Mouse (Mus musculus) midbrain, embryonic 11.5 days (tissue): ENCODE data around the gene Atg4d. TPM values are rescaled to one million over a fixed set of nuclear protein-coding genes. Genes with fewer than 3 reads are reported as not detected.

Experiments used
- ATAC-seq: fragments of 200-750 bp; cut with Nextera tagmentation; 2 replicates; pipeline ENCODE4 v1.8.0; 2017; ENCODE audit warnings: moderate TSS enrichment, moderate library complexity; ENCODE audit not compliant: low FRiP score
- DNase-seq: peaks from one replicate; pipeline ENCODE4 v3.0.0; 2015; ENCODE audit warnings: low spot score; ENCODE audit errors: missing footprints
- H3K27ac ChIP-seq: fragments of 300-500 bp; sonication (generic); 2 replicates; pipeline ENCODE4 v1.5.1; 2014; ENCODE audit warnings: low read depth, low read length
- H3K27me3 ChIP-seq: fragments of 300-500 bp; sonication (generic); 2 replicates; pipeline ENCODE4 v1.6.1; 2014; ENCODE audit warnings: mild to moderate bottlenecking, low read length, moderate library complexity, mixed read lengths; ENCODE audit not compliant: control insufficient read depth, insufficient read depth
- H3K36me3 ChIP-seq: fragments of 300-500 bp; sonication (generic); 2 replicates; pipeline ENCODE4 v1.6.1; 2014; ENCODE audit warnings: mild to moderate bottlenecking, low read length, moderate library complexity, mixed read lengths; ENCODE audit not compliant: control insufficient read depth, insufficient read depth
- H3K4me1 ChIP-seq: fragments of 300-500 bp; sonication (generic); 2 replicates; pipeline ENCODE4 v1.6.1; 2014; ENCODE audit warnings: low read length; ENCODE audit not compliant: control insufficient read depth, insufficient read depth
- H3K4me2 ChIP-seq: fragments of 300-500 bp; sonication (generic); 2 replicates; pipeline ENCODE4 v1.6.1; 2014; ENCODE audit warnings: mild to moderate bottlenecking, moderate library complexity
- H3K4me3 ChIP-seq: fragments of 300-500 bp; sonication (generic); 2 replicates; pipeline ENCODE4 v1.5.1; 2014; ENCODE audit warnings: low read depth, low read length
- H3K9ac ChIP-seq: fragments of 300-500 bp; sonication (generic); 2 replicates; pipeline ENCODE4 v1.6.1; 2014; ENCODE audit warnings: low read length
- H3K9me3 ChIP-seq: fragments of 300-500 bp; sonication (generic); 2 replicates; pipeline ENCODE4 v1.6.1; 2016; ENCODE audit warnings: low read length; ENCODE audit not compliant: control insufficient read depth
- WGBS: fragments of 180-500 bp; shearing (Covaris S2); extraction: QIAGEN DNeasy Blood & Tissue Kit; methylation state at CpG from one replicate; pipeline ENCODE4 v1.1.7; 2014; 5-methylcytosine and 5-hydroxymethylcytosine counted together
- polyA plus RNA-seq: library from polyadenylated mRNA; unstranded; fragments of >200 nt; fragmentation: Nextera tagmentation; extraction: Ambion mirVana; gene quantifications from 2 replicates; pipeline ENCODE4 v1.2.1, GENCODE M21; 2014

Gene Atg4d
- polyA plus RNA-seq, 1 experiment from 2014 or later, result 45.8 TPM

DNA sequence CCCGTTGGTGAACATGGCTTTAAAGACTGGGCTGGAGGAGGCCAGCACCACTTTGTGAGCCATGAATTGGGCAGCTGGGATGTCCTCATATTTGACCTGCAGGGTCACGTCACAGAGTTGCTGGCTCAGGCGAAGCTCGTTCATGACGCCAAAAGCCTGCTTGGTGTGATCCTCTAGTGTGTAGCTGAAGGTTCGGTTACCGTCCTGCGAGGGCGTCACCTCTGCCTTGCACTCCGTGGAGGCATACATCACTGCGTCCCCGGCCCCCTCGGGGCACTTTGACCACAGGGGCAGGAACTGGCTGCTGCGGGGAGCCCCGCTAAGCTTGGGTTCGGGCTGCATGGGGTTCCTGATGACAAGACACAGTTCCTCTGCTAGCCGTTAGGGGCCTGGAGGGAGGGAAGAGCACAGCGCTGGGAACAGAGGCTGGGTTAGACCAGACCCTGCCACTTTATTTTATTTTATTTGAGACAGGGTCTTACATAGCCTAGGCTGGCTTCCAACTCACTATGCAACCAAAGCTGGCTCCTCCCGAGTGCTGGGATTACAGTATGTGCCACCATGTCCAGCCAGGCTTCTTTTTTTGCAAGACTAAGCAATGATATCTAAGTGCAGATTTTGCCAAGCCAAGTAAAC is 27.6 kb upstream of the Atg4d start:
- H3K36me3 ChIP-seq, result no peaks in the 10 kb centered on the region; the same call in 1 of the 2 replicates
- peak overlapping the region; percentile 98 for H3K9ac ChIP-seq
- WGBS, result 19% methylated on average over 19 of the region's 19 CpGs
- H3K9me3 ChIP-seq, result no peaks in the 10 kb centered on the region
- H3K4me1 ChIP-seq, result peaks cover 9% of the 10 kb centered on the region
- DNase-seq, result no peak
- H3K4me2 ChIP-seq, result peak overlapping the region; percentile 80
- H3K27me3 ChIP-seq, result no peaks in the 10 kb centered on the region; the same call in 1 of the 2 replicates
- H3K27ac ChIP-seq, result no peak overlapping the region
- peak overlapping the region; percentile 91 for H3K4me3 ChIP-seq
- ATAC-seq, result peak; percentile 39; the same call in 1 of the 2 replicates

DNA sequence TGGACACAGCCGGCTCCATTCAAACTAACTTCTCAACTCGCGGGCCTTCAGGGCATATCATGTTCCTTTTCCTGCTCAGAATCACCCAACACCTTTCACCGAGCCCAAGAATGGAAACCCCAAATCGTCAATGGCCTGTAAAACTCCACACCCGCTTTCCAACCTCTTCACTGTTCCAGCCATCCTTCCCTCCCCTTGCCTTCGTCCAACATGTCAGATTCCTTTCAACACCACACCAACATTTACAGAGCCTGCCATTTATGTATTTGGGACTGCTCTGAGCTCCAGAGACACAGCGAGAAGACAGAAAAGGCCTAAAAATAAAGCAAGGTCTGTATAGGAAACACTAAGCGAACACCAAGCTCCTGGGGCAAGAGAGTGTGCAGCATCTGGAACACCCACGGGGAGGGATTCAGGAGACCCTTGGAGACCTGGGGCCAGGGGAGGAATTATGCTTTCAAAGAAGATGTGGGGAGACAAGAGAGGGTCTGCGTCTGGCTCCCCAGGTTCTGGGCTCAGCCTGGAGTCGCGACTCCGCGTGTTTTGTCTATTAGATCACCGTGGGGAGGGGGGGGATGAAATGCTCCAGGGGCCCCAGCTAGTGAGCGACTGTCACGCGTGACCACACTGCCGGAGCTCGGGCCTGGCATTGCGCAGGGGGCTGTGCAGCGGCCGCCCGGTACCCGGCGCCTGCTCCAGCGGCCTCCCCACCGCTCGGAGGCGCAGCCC is 26.9 kb upstream of the Atg4d start:
- Histone ChIP-seq H3K27ac (peak overlapping the region; percentile 67), H3K9me3 (no peaks in the 10 kb centered on the region; the same call in 1 of the 2 replicates), H3K4me2 (peak overlapping the region; percentile 80), H3K4me1 (peaks cover 9% of the 10 kb centered on the region), H3K36me3 (no peaks in the 10 kb centered on the region; the same call in 1 of the 2 replicates), H3K4me3 (peak overlapping the region; percentile 91), H3K27me3 (peaks cover 7% of the 10 kb centered on the region), H3K9ac (peak overlapping the region; percentile 98)
- WGBS, result 3% methylated on average over 31 of the region's 31 CpGs
- DNase-seq (peak; percentile 93), ATAC-seq (peak; percentile 20)

DNA sequence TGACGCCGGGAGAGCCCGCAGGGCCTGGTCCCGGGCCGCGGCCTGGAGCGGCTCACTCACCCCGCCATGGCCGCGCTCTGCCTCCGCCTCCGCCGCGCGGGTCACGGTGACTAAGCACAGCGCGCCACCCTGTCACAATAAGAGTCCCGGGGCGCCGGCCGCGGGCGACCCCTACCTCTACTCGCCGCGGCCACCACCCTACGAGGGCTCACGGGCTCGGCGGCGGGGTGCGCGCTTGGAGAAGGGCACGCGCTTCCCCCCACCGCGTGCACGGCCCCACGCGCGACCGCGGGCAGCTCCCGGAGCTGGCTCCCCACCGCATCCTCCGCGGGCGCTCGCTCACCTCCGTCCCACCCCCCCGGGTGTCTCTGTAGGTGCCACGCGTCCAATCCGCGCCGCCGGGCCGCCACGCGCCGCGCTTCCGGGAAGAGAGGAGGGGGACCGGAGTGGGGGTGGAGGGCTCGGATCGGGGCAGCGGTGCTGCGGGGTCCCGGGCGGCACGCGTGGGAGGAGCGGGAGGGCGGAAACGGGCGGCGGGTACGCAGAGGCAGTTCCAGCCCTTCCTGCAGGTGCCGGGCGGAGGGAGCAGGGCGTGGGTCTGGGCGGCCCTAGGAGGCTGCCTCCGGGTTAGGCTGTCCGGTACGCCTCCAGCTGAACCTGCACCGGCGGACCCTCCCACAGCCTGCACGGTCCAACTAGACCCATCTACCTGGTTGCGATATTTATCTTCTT is 26.2 kb upstream of the Atg4d start, which contains the start of gene Keap1:
TSS of gene Keap1 (minus strand) at position 629 of the 732 bp plus-strand sequence.
- ATAC-seq, result peak; percentile 88
- under 1% methylated on average over 70 of the region's 90 CpGs for WGBS
- peaks cover 14% of the 10 kb centered on the region for H3K27me3 ChIP-seq
- no peaks in the 10 kb centered on the region; the same call in 1 of the 2 replicates for H3K36me3 ChIP-seq
- peak within 1 kb of the TSS; percentile 80 for H3K4me2 ChIP-seq
- H3K4me3 ChIP-seq, result peak within 1 kb of the TSS; percentile 91
- no peaks in the 10 kb centered on the region; the same call in 1 of the 2 replicates for H3K9me3 ChIP-seq
- H3K4me1 ChIP-seq, result peaks cover 9% of the 10 kb centered on the region
- DNase-seq, result peak; percentile 99
- peak within 1 kb of the TSS; percentile 67 for H3K27ac ChIP-seq
- peak within 1 kb of the TSS; percentile 98 for H3K9ac ChIP-seq

DNA sequence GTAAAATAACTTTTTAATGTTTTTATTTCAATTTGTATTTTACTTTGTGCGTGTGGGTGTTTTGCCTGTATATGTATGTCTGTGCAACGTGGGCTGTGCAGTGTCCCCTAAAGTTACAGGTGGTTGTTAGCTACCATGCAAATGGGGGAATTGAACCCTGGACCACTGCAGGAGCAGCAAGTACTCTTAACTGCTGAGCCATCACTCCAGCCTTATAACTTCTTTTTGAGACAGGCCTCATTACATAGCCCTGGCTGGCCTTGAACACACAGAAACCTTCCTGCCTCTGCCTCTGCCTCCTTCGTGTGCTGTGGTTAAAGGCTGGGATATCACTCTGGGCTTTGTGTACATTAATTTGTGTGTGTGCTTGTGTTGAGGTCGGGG is 25.6 kb upstream of the Atg4d start:
- H3K27ac ChIP-seq, result no peak overlapping the region
- H3K4me2 ChIP-seq, result peak overlapping the region; percentile 80
- peak overlapping the region; percentile 91 for H3K4me3 ChIP-seq
- H3K9me3 ChIP-seq, result no peaks in the 10 kb centered on the region; the same call in 1 of the 2 replicates
- H3K4me1 ChIP-seq, result peaks cover 9% of the 10 kb centered on the region
- 48% methylated on average over 4 of the region's 4 CpGs for WGBS
- ATAC-seq, result no peak; the same call in 1 of the 2 replicates
- peak overlapping the region; percentile 98 for H3K9ac ChIP-seq
- H3K27me3 ChIP-seq, result peaks cover 20% of the 10 kb centered on the region
- DNase-seq, result no peak
- H3K36me3 ChIP-seq, result no peaks in the 10 kb centered on the region; the same call in 1 of the 2 replicates

DNA sequence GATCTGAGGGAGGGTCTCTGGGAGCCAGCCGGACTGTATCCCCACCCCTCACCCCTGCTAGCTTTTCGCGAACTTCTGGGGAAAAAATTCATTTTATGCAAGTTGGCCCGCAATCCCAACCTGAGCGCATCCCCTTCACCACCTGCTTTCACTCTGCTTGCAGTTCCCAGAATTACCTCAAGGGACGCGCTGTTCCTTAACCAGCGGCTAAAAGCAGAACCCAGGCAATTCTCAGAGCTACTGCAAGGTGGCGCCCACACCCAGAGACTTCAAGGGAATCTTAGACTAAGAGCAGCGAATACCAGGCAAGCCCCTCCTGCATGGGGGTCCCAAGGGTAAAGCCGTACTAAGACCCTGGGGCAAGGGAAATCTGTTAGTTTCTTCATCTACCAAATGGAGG is 23.8 kb upstream of the Atg4d start:
- H3K9me3 ChIP-seq, result no peaks in the 10 kb centered on the region; the same call in 1 of the 2 replicates
- WGBS, result 3% methylated on average over 11 of the region's 11 CpGs
- H3K36me3 ChIP-seq, result no peaks in the 10 kb centered on the region
- peaks cover 39% of the 10 kb centered on the region for H3K27me3 ChIP-seq
- DNase-seq (peak; percentile 99), ATAC-seq (no peak)
- H3K4me3 ChIP-seq, result no peak overlapping the region
- no peak overlapping the region for H3K9ac ChIP-seq
- no peak overlapping the region for H3K4me2 ChIP-seq
- H3K27ac ChIP-seq, result no peak overlapping the region
- peaks cover 15% of the 10 kb centered on the region for H3K4me1 ChIP-seq

DNA sequence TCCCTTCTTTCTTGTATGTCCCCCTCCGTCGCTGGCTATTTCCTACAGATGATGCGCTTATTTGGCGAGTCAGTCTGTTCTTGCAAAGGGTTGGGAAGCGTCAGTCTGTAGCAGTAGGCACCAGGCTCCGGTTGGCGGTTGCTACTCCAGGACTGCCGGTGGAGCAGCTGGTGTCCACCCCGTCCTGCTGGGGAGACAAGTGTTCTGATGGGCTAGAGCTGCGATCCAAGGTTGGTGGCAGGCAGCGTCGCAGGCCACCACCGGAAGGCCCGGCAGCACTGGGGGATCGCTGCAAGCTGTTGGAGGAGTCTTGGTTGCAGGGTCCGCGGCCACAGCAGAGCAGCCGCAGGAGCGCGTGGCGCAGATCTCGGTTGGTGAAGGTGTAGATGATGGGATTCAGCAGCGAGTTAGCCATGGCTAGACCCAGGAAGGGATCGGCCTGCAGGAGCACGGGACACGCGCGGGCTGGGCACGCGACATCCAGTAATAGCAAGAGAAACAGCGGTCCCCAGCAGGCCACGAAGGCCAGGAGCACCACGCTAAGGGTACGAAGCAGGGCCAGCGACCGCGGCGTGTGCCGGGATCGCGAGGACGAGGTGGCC is 21.2 kb upstream of the Atg4d start:
- Histone ChIP-seq H3K9ac (no peak overlapping the region; the same call in 1 of the 2 replicates), H3K27me3 (peaks cover 59% of the 10 kb centered on the region), H3K4me2 (peak overlapping the region; percentile 51), H3K27ac (no peak overlapping the region), H3K4me1 (peaks cover 7% of the 10 kb centered on the region; the same call in 1 of the 2 replicates), H3K36me3 (no peaks in the 10 kb centered on the region), H3K4me3 (peak overlapping the region; percentile 31), H3K9me3 (no peaks in the 10 kb centered on the region; the same call in 1 of the 2 replicates)
- no peak for ATAC-seq
- 3% methylated on average over 42 of the region's 42 CpGs for WGBS
- DNase-seq, result peak; percentile 94

DNA sequence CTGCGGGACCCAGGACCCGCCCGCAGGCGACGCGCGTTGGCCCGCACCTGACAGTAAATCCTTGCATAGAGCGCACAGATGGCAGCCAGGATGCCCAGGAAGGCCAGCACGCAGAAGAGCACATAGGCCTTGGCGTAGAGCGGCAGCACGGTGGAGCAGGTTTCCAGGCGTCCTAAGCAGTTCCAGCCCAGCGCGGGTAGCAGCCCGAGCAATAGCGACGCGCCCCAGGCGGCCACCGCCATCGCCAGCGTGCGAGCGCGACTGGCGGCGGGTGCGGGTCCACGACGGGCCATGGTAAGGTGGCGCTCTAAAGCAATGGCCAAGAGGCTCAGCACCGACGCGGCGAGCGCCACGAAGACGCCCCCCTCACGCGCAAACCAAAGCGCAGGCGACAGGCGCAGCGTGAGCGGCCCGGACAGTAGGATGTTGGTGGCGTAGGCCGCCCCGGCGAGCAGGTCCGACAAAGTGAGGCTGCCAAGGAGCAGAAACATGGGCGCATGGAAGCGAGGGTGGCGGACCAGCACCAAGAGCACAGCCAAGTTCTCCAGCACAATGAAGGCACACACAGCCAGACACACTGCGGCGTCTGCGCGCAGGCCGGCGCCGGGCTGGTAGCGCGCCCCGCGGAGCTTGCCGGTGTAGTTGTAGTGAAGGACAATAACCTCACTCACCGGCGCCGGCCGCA is 20.5 kb upstream of the Atg4d start:
- ATAC-seq (peak; percentile 30; the same call in 1 of the 2 replicates), DNase-seq (peak; percentile 93)
- Histone ChIP-seq H3K36me3 (no peaks in the 10 kb centered on the region), H3K27me3 (peaks cover 65% of the 10 kb centered on the region), H3K27ac (no peak overlapping the region), H3K9me3 (no peaks in the 10 kb centered on the region; the same call in 1 of the 2 replicates), H3K4me2 (peak overlapping the region; percentile 51), H3K4me3 (peak overlapping the region; percentile 31), H3K4me1 (peaks cover 7% of the 10 kb centered on the region; the same call in 1 of the 2 replicates), H3K9ac (peak overlapping the region; percentile 21; the same call in 1 of the 2 replicates)
- 1% methylated on average over 72 of the region's 72 CpGs for WGBS

DNA sequence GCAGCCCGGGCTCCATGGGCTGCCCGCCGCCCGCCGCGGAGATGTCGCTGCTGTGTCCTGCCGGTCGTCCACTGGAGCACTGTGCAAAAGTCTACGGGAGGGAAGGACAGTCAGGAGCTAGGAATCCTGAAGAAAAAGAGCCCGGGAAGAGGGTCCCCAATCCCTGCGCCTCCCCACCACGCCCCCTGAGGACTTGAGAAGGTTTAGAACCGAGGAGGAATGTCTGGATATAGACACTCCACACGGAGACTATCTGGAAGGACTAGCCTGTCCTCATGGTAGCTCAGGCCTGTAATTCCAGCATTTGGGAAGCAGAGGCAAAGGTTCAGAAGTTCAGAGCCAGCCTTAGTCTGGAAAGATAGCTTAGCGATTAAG is 20.0 kb upstream of the Atg4d start:
- DNase-seq, result peak; percentile 91
- peaks cover 70% of the 10 kb centered on the region for H3K27me3 ChIP-seq

More for the DNA sequence above, 20.0 kb upstream of the Atg4d start:
- H3K27ac ChIP-seq, result no peak overlapping the region
- H3K4me2 ChIP-seq, result peak overlapping the region; percentile 51
- no peak for ATAC-seq
- WGBS, result 2% methylated on average over 16 of the region's 16 CpGs
- no peaks in the 10 kb centered on the region; the same call in 1 of the 2 replicates for H3K9me3 ChIP-seq
- no peaks in the 10 kb centered on the region for H3K36me3 ChIP-seq
- H3K9ac ChIP-seq, result peak overlapping the region; percentile 21; the same call in 1 of the 2 replicates
- H3K4me3 ChIP-seq, result peak overlapping the region; percentile 31
- peaks cover 7% of the 10 kb centered on the region; the same call in 1 of the 2 replicates for H3K4me1 ChIP-seq
